Mouse (Mus musculus) heart, embryonic 11.5 days (tissue): ENCODE results near the gene Tmem63c. TPM values are rescaled to one million over a fixed set of nuclear protein-coding genes. Genes with fewer than 3 reads are reported as not detected.

Source experiments
- ATAC-seq: fragments of 200-750 bp; cut with Nextera tagmentation; replicated peaks from 2 replicates; pipeline ENCODE4 v1.8.0; 2017; ENCODE audit warnings: moderate library complexity; ENCODE audit not compliant: insufficient number of reproducible peaks, low FRiP score, low TSS enrichment
- H3K27ac ChIP-seq: fragments of 300-500 bp; sonication (generic); 2 replicates; pipeline ENCODE4 v1.5.1; 2014; ENCODE audit warnings: mild to moderate bottlenecking, low read depth, low read length
- H3K27me3 ChIP-seq: fragments of 300-500 bp; sonication (generic); 2 replicates; pipeline ENCODE4 v1.6.1; 2014; ENCODE audit warnings: mild to moderate bottlenecking, low read length, mixed read lengths; ENCODE audit not compliant: control insufficient read depth, insufficient read depth
- H3K36me3 ChIP-seq: fragments of 300-500 bp; sonication (generic); 2 replicates; pipeline ENCODE4 v1.6.1; 2014; ENCODE audit warnings: mild to moderate bottlenecking, low read length, moderate library complexity, mixed read lengths; ENCODE audit not compliant: control insufficient read depth, insufficient read depth
- H3K4me1 ChIP-seq: fragments of 300-500 bp; sonication (generic); 2 replicates; pipeline ENCODE4 v1.6.1; 2014; ENCODE audit warnings: low read length; ENCODE audit not compliant: control insufficient read depth, insufficient read depth
- H3K4me2 ChIP-seq: fragments of 300-500 bp; sonication (generic); 2 replicates; pipeline ENCODE4 v1.6.1; 2014; ENCODE audit warnings: mild to moderate bottlenecking, moderate library complexity
- H3K4me3 ChIP-seq: fragments of 300-500 bp; sonication (generic); 2 replicates; pipeline ENCODE4 v1.5.1; 2014; ENCODE audit warnings: low read depth, low read length
- H3K9ac ChIP-seq: fragments of 300-500 bp; sonication (generic); 2 replicates; pipeline ENCODE4 v1.6.1; 2014; ENCODE audit warnings: mild to moderate bottlenecking, low read depth, low read length, moderate library complexity
- H3K9me3 ChIP-seq: fragments of 300-500 bp; sonication (generic); replicated peaks from 2 replicates; pipeline ENCODE4 v1.6.1; 2016; ENCODE audit warnings: low read length; ENCODE audit not compliant: control insufficient read depth
- WGBS: fragments of 180-500 bp; shearing (Covaris S2); extraction: QIAGEN DNeasy Blood & Tissue Kit; methylation state at CpG from one replicate; pipeline ENCODE4 v1.1.7; 2014; ENCODE audit not compliant: insufficient replicate concordance; 5-methylcytosine and 5-hydroxymethylcytosine counted together
- polyA plus RNA-seq: library from polyadenylated mRNA; unstranded; fragments of >200 nt; fragmentation: Nextera tagmentation; extraction: Ambion mirVana; gene quantifications from 2 replicates; pipeline ENCODE4 v1.2.1, GENCODE M21; 2014

Gene Tmem63c
- polyA plus RNA-seq, 1 experiment from 2014 or later, result not detected

DNA sequence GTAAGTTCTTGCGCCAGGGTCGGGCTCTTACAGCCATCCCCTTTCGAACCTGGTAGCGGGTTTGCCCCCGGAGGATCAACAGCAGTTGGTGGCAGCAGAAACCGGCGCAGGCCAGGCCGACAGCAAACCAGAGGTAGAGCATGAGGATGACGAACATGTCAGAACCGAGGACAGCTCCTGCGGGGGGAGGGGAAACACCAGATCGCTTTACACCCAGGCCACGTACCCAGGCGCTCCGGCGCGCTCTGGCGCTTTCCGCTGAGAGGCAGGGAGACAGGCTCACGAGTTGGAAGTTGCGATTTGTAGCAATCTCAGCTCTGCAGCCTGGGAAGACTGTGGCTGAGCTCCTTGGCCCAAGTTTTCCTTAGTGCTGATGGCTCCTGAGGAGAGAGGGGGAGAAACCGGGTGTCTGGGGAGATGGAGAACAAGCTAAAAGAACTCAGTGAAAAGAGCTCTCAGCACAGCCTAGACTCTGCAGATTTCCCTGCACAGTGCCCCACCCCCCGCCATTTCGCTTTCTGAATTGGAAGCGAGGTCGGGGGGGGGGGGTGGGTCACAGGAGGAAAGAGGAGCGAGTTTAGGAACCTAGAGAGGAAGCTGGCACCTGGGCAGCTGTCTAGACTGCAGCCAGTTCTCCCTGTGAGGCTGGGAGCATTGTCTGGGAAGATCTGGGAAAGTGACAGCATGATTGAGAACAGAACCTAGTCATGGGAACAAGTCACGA, 37.5 kb upstream of the Tmem63c start:
- 3% methylated on average over 27 of the region's 28 CpGs for WGBS
- ATAC-seq, result no peak
- no peaks in the 10 kb centered on the region for H3K4me1 ChIP-seq
- no peak overlapping the region for H3K9ac ChIP-seq
- H3K27me3 ChIP-seq, result peaks cover 79% of the 10 kb centered on the region
- H3K36me3 ChIP-seq, result no peaks in the 10 kb centered on the region
- no peak overlapping the region for H3K27ac ChIP-seq
- no peaks in the 10 kb centered on the region for H3K9me3 ChIP-seq
- peak overlapping the region; percentile 40 for H3K4me2 ChIP-seq
- no peak overlapping the region for H3K4me3 ChIP-seq

GRCm38 (mm10) chr12:86984194-86984555, 37.0 kb upstream of the Tmem63c start:
- no peak overlapping the region for H3K27ac ChIP-seq
- H3K9me3 ChIP-seq, result no peaks in the 10 kb centered on the region
- H3K4me1 ChIP-seq, result no peaks in the 10 kb centered on the region
- WGBS, result 4% methylated on average over 6 of the region's 6 CpGs
- no peak overlapping the region for H3K9ac ChIP-seq
- ATAC-seq, result no peak
- peaks cover 81% of the 10 kb centered on the region for H3K27me3 ChIP-seq
- H3K4me2 ChIP-seq, result no peak overlapping the region
- no peaks in the 10 kb centered on the region for H3K36me3 ChIP-seq
- H3K4me3 ChIP-seq, result no peak overlapping the region

DNA sequence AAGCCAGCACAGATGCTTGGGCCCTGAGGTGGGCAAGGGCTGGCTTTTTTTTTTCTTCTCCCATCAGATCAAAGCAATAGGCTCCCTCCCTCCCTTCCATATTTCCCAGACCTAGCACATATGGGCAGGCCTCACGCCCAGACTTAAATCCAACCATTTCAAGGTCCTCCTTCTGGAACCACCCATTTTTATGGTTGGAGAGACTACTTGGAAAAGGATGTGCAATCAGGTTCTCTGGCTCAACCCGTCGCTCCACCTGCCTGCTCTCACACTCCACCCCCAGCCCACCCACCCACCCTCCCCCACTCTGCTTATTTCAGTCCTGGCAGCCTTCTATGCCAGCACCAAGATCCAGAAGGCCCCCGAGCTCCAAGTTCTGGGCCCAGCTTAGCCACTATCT, 34.6 kb upstream of the Tmem63c start:
- Histone ChIP-seq H3K4me3 (no peak overlapping the region), H3K9me3 (no peaks in the 10 kb centered on the region), H3K4me2 (no peak overlapping the region), H3K4me1 (peaks cover 8% of the 10 kb centered on the region), H3K27me3 (peaks cover 92% of the 10 kb centered on the region), H3K36me3 (no peaks in the 10 kb centered on the region), H3K27ac (no peak overlapping the region), H3K9ac (no peak overlapping the region)
- ATAC-seq, result no peak
- WGBS, result 71% methylated on average over 4 of the region's 4 CpGs

DNA sequence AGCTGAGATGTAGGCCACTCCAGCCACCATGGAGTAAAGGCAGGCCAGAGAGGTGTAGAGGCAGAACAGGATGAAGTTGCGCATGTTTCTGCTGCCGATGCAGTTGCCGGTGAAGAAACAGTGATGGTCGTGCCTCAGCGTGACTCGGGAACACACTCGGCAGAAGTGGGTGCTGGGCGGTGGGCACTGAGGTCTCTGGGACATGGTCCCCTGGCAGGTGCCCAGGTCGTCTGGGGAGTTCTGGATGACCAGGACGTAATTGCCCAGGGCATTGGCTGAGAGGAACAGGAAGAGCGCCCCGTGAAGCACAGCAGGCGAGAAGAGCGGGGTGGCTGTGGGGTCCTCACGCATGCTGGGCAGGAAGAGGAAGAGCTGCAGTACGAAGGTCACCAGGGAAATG, 32.9 kb upstream of the Tmem63c start:
- no peak for ATAC-seq
- H3K9me3 ChIP-seq, result no peaks in the 10 kb centered on the region
- no peak overlapping the region for H3K9ac ChIP-seq

DNA sequence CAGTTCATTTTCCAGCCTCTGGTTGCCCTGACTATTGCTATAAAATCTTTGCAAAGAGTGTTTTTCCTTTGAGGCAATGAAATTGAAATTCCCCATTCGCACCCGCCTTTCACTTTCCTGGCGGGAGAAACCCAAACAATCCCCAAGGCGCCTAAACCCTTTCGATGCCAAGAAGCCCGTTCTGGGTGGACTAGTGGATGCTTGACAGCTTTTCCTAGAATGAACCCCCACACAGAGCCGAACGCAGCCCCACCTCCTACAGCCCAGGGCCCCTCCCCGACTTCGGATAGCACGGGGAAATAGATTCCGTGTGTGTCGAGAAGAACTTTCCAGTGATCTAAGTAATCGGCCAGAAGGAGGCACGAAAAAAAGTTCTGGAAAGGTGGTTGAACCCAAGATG, 31.8 kb upstream of the Tmem63c start:
- Histone ChIP-seq H3K9me3 (no peaks in the 10 kb centered on the region), H3K27ac (no peak overlapping the region), H3K4me3 (no peak overlapping the region), H3K9ac (no peak overlapping the region), H3K4me1 (peaks cover 8% of the 10 kb centered on the region), H3K4me2 (no peak overlapping the region), H3K27me3 (peaks cover 81% of the 10 kb centered on the region), H3K36me3 (no peaks in the 10 kb centered on the region)
- WGBS, result 7% methylated on average over 15 of the region's 15 CpGs
- no peak for ATAC-seq

More for the DNA sequence above, 32.9 kb upstream of the Tmem63c start:
- Histone ChIP-seq H3K4me2 (no peak overlapping the region), H3K27me3 (peaks cover 89% of the 10 kb centered on the region), H3K4me3 (no peak overlapping the region), H3K36me3 (no peaks in the 10 kb centered on the region), H3K27ac (no peak overlapping the region), H3K4me1 (peaks cover 8% of the 10 kb centered on the region)
- WGBS, result 38% methylated on average over 16 of the region's 16 CpGs

GRCm38 (mm10) chr12:86989890-86990754, 31.0 kb upstream of the Tmem63c start, which contains the start of gene Zdhhc22:
Zdhhc22 (minus strand) TSS chr12:86990430.
- Histone ChIP-seq H3K9ac (no peak within 1 kb of the TSS), H3K9me3 (no peaks in the 10 kb centered on the region), H3K4me1 (peaks cover 8% of the 10 kb centered on the region), H3K27ac (no peak within 1 kb of the TSS), H3K36me3 (no peaks in the 10 kb centered on the region), H3K4me3 (peak within 1 kb of the TSS; percentile 34), H3K27me3 (peaks cover 78% of the 10 kb centered on the region), H3K4me2 (peak within 1 kb of the TSS; percentile 58)
- 1% methylated on average over 63 of the region's 68 CpGs for WGBS
- ATAC-seq, result 0 out of 2 replicates have a peak, but pooled peaks have one; percentile 39

- WGBS, result 40% methylated on average over 2 of the region's 2 CpGs
- Histone ChIP-seq H3K4me3 (no peak overlapping the region), H3K4me2 (no peak overlapping the region)
Observed at GRCm38 (mm10) chr12:86990755-86991110, 30.4 kb upstream of the Tmem63c start.

GRCm38 (mm10) chr12:86994166-86994565, 27.0 kb upstream of the Tmem63c start:
- Histone ChIP-seq H3K4me1 (peaks cover 8% of the 10 kb centered on the region), H3K36me3 (no peaks in the 10 kb centered on the region), H3K4me3 (no peak overlapping the region), H3K9ac (no peak overlapping the region), H3K4me2 (no peak overlapping the region), H3K27ac (no peak overlapping the region), H3K9me3 (no peaks in the 10 kb centered on the region), H3K27me3 (peaks cover 39% of the 10 kb centered on the region)
- ATAC-seq, result no peak
- 29% methylated on average over 4 of the region's 4 CpGs for WGBS

More at GRCm38 (mm10) chr12:86990755-86991110, 30.4 kb upstream of the Tmem63c start:
- ATAC-seq, result no peak
- Histone ChIP-seq H3K4me1 (peaks cover 8% of the 10 kb centered on the region), H3K9me3 (no peaks in the 10 kb centered on the region), H3K36me3 (no peaks in the 10 kb centered on the region), H3K9ac (no peak overlapping the region), H3K27ac (no peak overlapping the region), H3K27me3 (peaks cover 72% of the 10 kb centered on the region)
